Mouse (Mus musculus): ENCODE results near the gene Limk2. TPM values are rescaled to one million over a fixed set of nuclear protein-coding genes. Genes with fewer than 3 reads are reported as not detected.

Gene Limk2
- polyA plus RNA-seq, 1 experiment from 2014 or later, result 193 TPM

GRCm38 (mm10) chr11:3337173-3337955, 71.6 kb downstream of the Limk2 start:
- WGBS, result 5% methylated on average over 12 of the region's 12 CpGs
- ATAC-seq (replicated peaks), result peak; percentile 54
- H3K4me1 ChIP-seq, result peaks cover 23% of the 10 kb centered on the region
- peaks cover 17% of the 10 kb centered on the region for H3K36me3 ChIP-seq (replicated peaks)
- H3K9ac ChIP-seq, result peak overlapping the region; percentile 15; the same call in 1 of the 2 replicates
- no peak overlapping the region for H3K4me3 ChIP-seq
- H3K9me3 ChIP-seq, result no peaks in the 10 kb centered on the region
- no peaks in the 10 kb centered on the region for H3K27me3 ChIP-seq (replicated peaks)
- no peak overlapping the region for H3K4me2 ChIP-seq
- peak overlapping the region; percentile 65 for H3K27ac ChIP-seq

GRCm38 (mm10) chr11:3336602-3337001, 72.4 kb downstream of the Limk2 start:
- 76% methylated on average over 3 of the region's 3 CpGs for WGBS
- no peak for ATAC-seq (replicated peaks)
- H3K27ac ChIP-seq, result peak overlapping the region; percentile 65; the same call in 1 of the 2 replicates

GRCm38 (mm10) chr11:3335651-3336216, 73.3 kb downstream of the Limk2 start:
- Histone ChIP-seq H3K27ac (no peak overlapping the region), H3K4me1 (peaks cover 32% of the 10 kb centered on the region), H3K4me3 (no peak overlapping the region), H3K9ac (no peak overlapping the region), H3K27me3 (replicated peaks) (no peaks in the 10 kb centered on the region), H3K4me2 (no peak overlapping the region), H3K36me3 (replicated peaks) (peaks cover 5% of the 10 kb centered on the region; the same call in 1 of the 2 replicates), H3K9me3 (no peaks in the 10 kb centered on the region)
- WGBS, result 60% methylated on average over 11 of the region's 11 CpGs
- ATAC-seq (replicated peaks), result no peak

More at GRCm38 (mm10) chr11:3336602-3337001, 72.4 kb downstream of the Limk2 start:
- no peaks in the 10 kb centered on the region for H3K27me3 ChIP-seq (replicated peaks)
- no peak overlapping the region for H3K4me2 ChIP-seq
- no peak overlapping the region for H3K9ac ChIP-seq
- H3K9me3 ChIP-seq, result no peaks in the 10 kb centered on the region
- no peak overlapping the region for H3K4me3 ChIP-seq
- H3K4me1 ChIP-seq, result peaks cover 29% of the 10 kb centered on the region
- H3K36me3 ChIP-seq (replicated peaks), result peaks cover 9% of the 10 kb centered on the region

GRCm38 (mm10) chr11:3334711-3335316, 74.2 kb downstream of the Limk2 start:
- Histone ChIP-seq H3K9me3 (no peaks in the 10 kb centered on the region), H3K4me2 (no peak overlapping the region), H3K9ac (no peak overlapping the region), H3K27ac (no peak overlapping the region), H3K4me3 (no peak overlapping the region), H3K36me3 (replicated peaks) (peaks cover 5% of the 10 kb centered on the region; the same call in 1 of the 2 replicates), H3K4me1 (peaks cover 40% of the 10 kb centered on the region), H3K27me3 (replicated peaks) (no peaks in the 10 kb centered on the region)
- WGBS, result 49% methylated on average over 9 of the region's 9 CpGs
- no peak for ATAC-seq (replicated peaks)

GRCm38 (mm10) chr11:3334141-3334710, 74.8 kb downstream of the Limk2 start:
- H3K27me3 ChIP-seq (replicated peaks), result no peaks in the 10 kb centered on the region
- peaks cover 5% of the 10 kb centered on the region; the same call in 1 of the 2 replicates for H3K36me3 ChIP-seq (replicated peaks)
- H3K4me2 ChIP-seq, result no peak overlapping the region
- H3K27ac ChIP-seq, result no peak overlapping the region
- H3K9me3 ChIP-seq, result no peaks in the 10 kb centered on the region
- no peak for ATAC-seq (replicated peaks)
- H3K4me3 ChIP-seq, result no peak overlapping the region
- 91% methylated on average over 11 of the region's 11 CpGs for WGBS
- H3K4me1 ChIP-seq, result peaks cover 41% of the 10 kb centered on the region
- H3K9ac ChIP-seq, result no peak overlapping the region

GRCm38 (mm10) chr11:3333111-3333695, 75.8 kb downstream of the Limk2 start:
- Histone ChIP-seq H3K4me1 (peaks cover 41% of the 10 kb centered on the region), H3K4me2 (peak overlapping the region; percentile 100), H3K9ac (no peak overlapping the region), H3K9me3 (no peaks in the 10 kb centered on the region), H3K4me3 (no peak overlapping the region), H3K27me3 (replicated peaks) (no peaks in the 10 kb centered on the region), H3K36me3 (replicated peaks) (peaks cover 5% of the 10 kb centered on the region; the same call in 1 of the 2 replicates), H3K27ac (no peak overlapping the region)
- WGBS, result 87% methylated on average over 11 of the region's 11 CpGs
- ATAC-seq (replicated peaks), result no peak

- under 1% methylated on average over 75 of the region's 75 CpGs for WGBS
- Histone ChIP-seq H3K27ac (peak overlapping the region; percentile 71), H3K9me3 (no peaks in the 10 kb centered on the region), H3K4me2 (peak overlapping the region; percentile 100), H3K27me3 (replicated peaks) (no peaks in the 10 kb centered on the region), H3K4me1 (peaks cover 30% of the 10 kb centered on the region), H3K4me3 (peak overlapping the region; percentile 71), H3K36me3 (replicated peaks) (peaks cover 5% of the 10 kb centered on the region; the same call in 1 of the 2 replicates), H3K9ac (peak overlapping the region; percentile 50)
- peak; percentile 98 for ATAC-seq (replicated peaks)
These were observed 77.0 kb downstream of the Limk2 start for GRCm38 (mm10) chr11:3331756-3332642.

GRCm38 (mm10) chr11:3330991-3331750, 77.8 kb downstream of the Limk2 start:
- no peaks in the 10 kb centered on the region for H3K9me3 ChIP-seq
- H3K36me3 ChIP-seq (replicated peaks), result peaks cover 5% of the 10 kb centered on the region; the same call in 1 of the 2 replicates
- H3K27me3 ChIP-seq (replicated peaks), result no peaks in the 10 kb centered on the region
- under 1% methylated on average over 14 of the region's 14 CpGs for WGBS
- no peak for ATAC-seq (replicated peaks)
- peak overlapping the region; percentile 50 for H3K9ac ChIP-seq
- peak overlapping the region; percentile 100 for H3K4me2 ChIP-seq
- peak overlapping the region; percentile 71 for H3K4me3 ChIP-seq
- peak overlapping the region; percentile 71 for H3K27ac ChIP-seq
- H3K4me1 ChIP-seq, result peaks cover 27% of the 10 kb centered on the region

GRCm38 (mm10) chr11:3330566-3330965, 78.4 kb downstream of the Limk2 start:
- peaks cover 27% of the 10 kb centered on the region for H3K4me1 ChIP-seq
- H3K4me2 ChIP-seq, result peak overlapping the region; percentile 100
- peaks cover 5% of the 10 kb centered on the region; the same call in 1 of the 2 replicates for H3K36me3 ChIP-seq (replicated peaks)
- no peaks in the 10 kb centered on the region for H3K27me3 ChIP-seq (replicated peaks)
- no peaks in the 10 kb centered on the region for H3K9me3 ChIP-seq
- peak overlapping the region; percentile 50 for H3K9ac ChIP-seq
- H3K4me3 ChIP-seq, result peak overlapping the region; percentile 71
- 0% methylated on average over 9 of the region's 9 CpGs for whole genome bisulfite sequencing
- peak; percentile 50 for ATAC-seq (replicated peaks)
- peak overlapping the region; percentile 71 for H3K27ac ChIP-seq

GRCm38 (mm10) chr11:3329891-3330451, 79.0 kb downstream of the Limk2 start, which contains the start of gene Pik3ip1:
TSS of gene Pik3ip1 (plus strand) at chr11:3330401.
- Histone ChIP-seq H3K4me2 (peak within 1 kb of the TSS; percentile 100), H3K27ac (peak within 1 kb of the TSS; percentile 71), H3K27me3 (replicated peaks) (no peaks in the 10 kb centered on the region), H3K4me1 (peaks cover 27% of the 10 kb centered on the region), H3K9ac (peak within 1 kb of the TSS; percentile 50), H3K36me3 (replicated peaks) (peaks cover 5% of the 10 kb centered on the region; the same call in 1 of the 2 replicates), H3K9me3 (no peaks in the 10 kb centered on the region), H3K4me3 (peak within 1 kb of the TSS; percentile 71)
- ATAC-seq (replicated peaks), result no peak
